8 mouse cellular contexts compared by ENCODE assay signal in the genomic region with DNA sequence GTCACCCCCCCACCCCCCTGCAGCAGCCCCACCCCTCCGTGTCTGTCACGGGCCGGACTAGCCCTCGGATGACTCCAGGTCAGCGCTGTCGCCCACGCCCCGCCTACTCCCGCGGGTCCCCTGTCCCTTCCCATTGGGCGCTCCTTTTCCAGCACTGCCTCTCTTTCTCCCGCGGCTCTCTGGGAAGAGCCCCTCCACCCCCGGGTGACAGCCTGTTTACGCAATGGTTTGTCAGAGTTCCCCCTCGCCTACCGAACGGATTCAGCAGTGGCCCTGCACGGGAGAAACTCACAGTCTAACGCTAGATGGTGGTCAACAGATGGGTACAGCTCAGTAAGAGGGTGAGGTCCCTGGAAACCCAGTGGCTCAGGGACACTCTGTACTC. TPM values are rescaled to one million over a fixed set of nuclear protein-coding genes. Genes with fewer than 3 reads are reported as not detected.
DNase-seq lines count a peak whose midpoint lies in the region; ATAC-seq and TF ChIP-seq lines count a peak whose summit lies in the region.

No protein-coding gene starts in this region.

- peak overlapping the region; percentile 85 for H3K4me2 ChIP-seq in liver, embryonic 16.5 days (ENCODE audit: low read depth, low read length)
- H3K4me2 ChIP-seq in neural tube, embryonic 12.5 days (replicated peaks), result peak overlapping the region; percentile 96

- H3K27me3 ChIP-seq in kidney, adult 2 months (replicated peaks; ENCODE audit: control insufficient read depth, insufficient read depth, low read length), result no peaks in the 10 kb centered on the region
- no peaks in the 10 kb centered on the region for H3K27me3 ChIP-seq in liver, embryonic 16.5 days (ENCODE audit: control insufficient read depth, insufficient read depth, low read depth, low read length)
- H3K27me3 ChIP-seq in neural tube, embryonic 12.5 days (replicated peaks), result no peaks in the 10 kb centered on the region

- no peaks in the 10 kb centered on the region for H3K9me3 ChIP-seq in liver, embryonic 16.5 days (replicated peaks; ENCODE audit: control insufficient read depth, low read length)
- no peaks in the 10 kb centered on the region for H3K9me3 ChIP-seq in neural tube, embryonic 12.5 days

- no peaks in the 10 kb centered on the region for H3K4me1 ChIP-seq in kidney, adult 2 months (ENCODE audit: control insufficient read depth, insufficient read depth, low read length)
- H3K4me1 ChIP-seq in liver, embryonic 16.5 days (ENCODE audit: control insufficient read depth, low read depth, low read length), result peaks cover 22% of the 10 kb centered on the region
- peaks cover 4% of the 10 kb centered on the region; the same call in 1 of the 2 replicates for H3K4me1 ChIP-seq in neural tube, embryonic 12.5 days

- H3K9ac ChIP-seq in liver, embryonic 16.5 days (ENCODE audit: low read depth, low read length), result peak overlapping the region; percentile 85
- peak overlapping the region; percentile 67 for H3K9ac ChIP-seq in neural tube, embryonic 12.5 days

- 0 out of 2 replicates have a peak, but pooled peaks have one; percentile 12 for TF ChIP-seq CTCF in kidney, adult 2 months (conservative IDR thresholded peaks at IDR 0.05; ENCODE audit: insufficient read depth, insufficient read length, low read depth, low read length)

- 1% methylated on average over 20 of the region's 20 CpGs for WGBS in kidney, adult 2 months
- WGBS in liver, embryonic 16.5 days (ENCODE audit: insufficient replicate concordance), result under 1% methylated on average over 20 of the region's 20 CpGs
- 0% methylated on average over 20 of the region's 20 CpGs for WGBS in neural tube, embryonic 12.5 days

- H3K27ac ChIP-seq in kidney, adult 2 months (ENCODE audit: insufficient read depth, low read depth, low read length), result no peak overlapping the region
- peak overlapping the region; percentile 92 for H3K27ac ChIP-seq in liver, embryonic 16.5 days (ENCODE audit: low read length)
- H3K27ac ChIP-seq in neural tube, embryonic 12.5 days, result no peak overlapping the region

- ATAC-seq in liver, embryonic 16.5 days (ENCODE audit: low read depth), result peak; percentile 86
- peak; percentile 86 for ATAC-seq in neural tube, embryonic 12.5 days (ENCODE audit: low FRiP score, low read depth)

- no peaks in the 10 kb centered on the region for H3K36me3 ChIP-seq in kidney, adult 2 months (ENCODE audit: control insufficient read depth, insufficient read depth, low read length)
- no peaks in the 10 kb centered on the region for H3K36me3 ChIP-seq in liver, embryonic 16.5 days (ENCODE audit: control insufficient read depth, insufficient read depth)
- no peaks in the 10 kb centered on the region for H3K36me3 ChIP-seq in neural tube, embryonic 12.5 days

- no peak for TF ChIP-seq POLR2A in kidney, adult 2 months (IDR thresholded peaks at IDR 0.05; ENCODE audit: low read depth, low read length)

- peak overlapping the region; percentile 66 for H3K4me3 ChIP-seq in kidney, adult 2 months (ENCODE audit: insufficient read depth, low read depth, low read length)
- H3K4me3 ChIP-seq in liver, embryonic 16.5 days (ENCODE audit: low read depth, low read length), result peak overlapping the region; percentile 88
- H3K4me3 ChIP-seq in neural tube, embryonic 12.5 days, result peak overlapping the region; percentile 90

- peak; percentile 34 to 46 for DNase-seq in B cell, adult 2 months
- peak; percentile 42 to 68 for DNase-seq in adrenal gland, adult 18-20 months (ENCODE audit: low spot score in 2 of 2)
- DNase-seq in embryo, embryonic 11 days, result peak; percentile 87
- peak; percentile 82 to 92 for DNase-seq in heart, adult 18-20 months
- peak; percentile 81 for DNase-seq in kidney, adult 2 months
- DNase-seq in urinary bladder, postnatal 25 days (ENCODE audit: low spot score), result peak; percentile 58

RNA-seq across cellular contexts. Expression of gene Pkmyt1, which starts 0.6 kb away (rescaled TPM):
- 1 to 10 TPM; 2.1 to 2.4 TPM for total RNA-seq in adrenal gland, adult 18-20 months (2021)
- total RNA-seq in heart, adult 18-20 months (2021), result 1 to 10 TPM; 1.1 to 1.4 TPM
- polyA plus RNA-seq in kidney, adult 2 months (2012; rRNA removed), result 4.1 and 5.2 TPM in 2 replicates
- 24.9 and 26.0 TPM in 2 replicates for polyA plus RNA-seq in liver, embryonic 16.5 days (2015; fragmentation: Nextera tagmentation; extraction: Ambion mirVana)
- 32.7 and 34.1 TPM in 2 replicates for polyA plus RNA-seq in neural tube, embryonic 12.5 days (2016; fragmentation: Nextera tagmentation; extraction: Ambion mirVana)

RNA-seq across cellular contexts. Expression of gene 1520401A03Rik, which starts 4.2 kb away (rescaled TPM):
- total RNA-seq in adrenal gland, adult 18-20 months (2021), result 1 to 10 TPM; 2.2 to 6.7 TPM
- not detected for total RNA-seq in heart, adult 18-20 months (2021)
- polyA plus RNA-seq in kidney, adult 2 months (2012; rRNA removed), result 0.05 TPM in 1 of 2 replicates, not detected in the other
- polyA plus RNA-seq in liver, embryonic 16.5 days (2015; fragmentation: Nextera tagmentation; extraction: Ambion mirVana), result 0.04 and 0.14 TPM in 2 replicates
- 0.79 and 1.1 TPM in 2 replicates for polyA plus RNA-seq in neural tube, embryonic 12.5 days (2016; fragmentation: Nextera tagmentation; extraction: Ambion mirVana)

RNA-seq across cellular contexts. Expression of gene Paqr4, which starts 13.9 kb away (rescaled TPM):
- 10 to 100 TPM in 1 of 2 experiments, 1 to 10 TPM in 1; 8.5 to 12.7 TPM for total RNA-seq in adrenal gland, adult 18-20 months (2021)
- 10 to 100 TPM; 22.9 to 29.2 TPM for total RNA-seq in heart, adult 18-20 months (2021)
- 9.7 and 10.8 TPM in 2 replicates for polyA plus RNA-seq in kidney, adult 2 months (2012; rRNA removed)
- 7.5 and 7.6 TPM in 2 replicates for polyA plus RNA-seq in liver, embryonic 16.5 days (2015; fragmentation: Nextera tagmentation; extraction: Ambion mirVana)
- polyA plus RNA-seq in neural tube, embryonic 12.5 days (2016; fragmentation: Nextera tagmentation; extraction: Ambion mirVana), result 41.7 and 41.8 TPM in 2 replicates

RNA-seq across cellular contexts. Expression of gene Kremen2, which starts 18.9 kb away (rescaled TPM):
- under 1 TPM in 1 of 2 experiments, not detected in 1; 0.13 TPM for total RNA-seq in adrenal gland, adult 18-20 months (2021)
- total RNA-seq in heart, adult 18-20 months (2021), result under 1 TPM; 0.15 to 0.18 TPM
- polyA plus RNA-seq in kidney, adult 2 months (2012; rRNA removed), result 0.17 and 0.27 TPM in 2 replicates
- not detected in 2 replicates for polyA plus RNA-seq in liver, embryonic 16.5 days (2015; fragmentation: Nextera tagmentation; extraction: Ambion mirVana)
- 5.8 and 6.1 TPM in 2 replicates for polyA plus RNA-seq in neural tube, embryonic 12.5 days (2016; fragmentation: Nextera tagmentation; extraction: Ambion mirVana)

RNA-seq across cellular contexts. Expression of gene Cldn9, which starts 42.9 kb away (rescaled TPM):
- total RNA-seq in adrenal gland, adult 18-20 months (2021), result not detected
- total RNA-seq in heart, adult 18-20 months (2021), result not detected
- polyA plus RNA-seq in kidney, adult 2 months (2012; rRNA removed), result 0.14 and 0.45 TPM in 2 replicates
- polyA plus RNA-seq in liver, embryonic 16.5 days (2015; fragmentation: Nextera tagmentation; extraction: Ambion mirVana), result 0.18 TPM in 1 of 2 replicates, not detected in the other
- polyA plus RNA-seq in neural tube, embryonic 12.5 days (2016; fragmentation: Nextera tagmentation; extraction: Ambion mirVana), result 0.74 and 1.9 TPM in 2 replicates
